Mouse (Mus musculus): ENCODE measurements around the gene Pdia4.

- TF ChIP-seq CTCF (IDR thresholded peaks at IDR 0.05; ENCODE audit: low read depth) (no peak), EP300 (IDR thresholded peaks at IDR 0.05; ENCODE audit: low read depth) (no peak)
These were observed 3.0 kb downstream of the Pdia4 start for GRCm38 (mm10) chr6:47810181-47810580.

All from heart, postnatal 0 days (tissue).